Mouse (Mus musculus) thymus, adult 2 months (tissue): Measurements from ENCODE around the gene Nenf. TPM values are rescaled to one million over a fixed set of nuclear protein-coding genes. Genes with fewer than 3 reads are reported as not detected.

Experiments
- DNase-seq: peaks from one replicate; pipeline ENCODE4 v3.0.0; 2021
- H3K27ac ChIP-seq: fragments of 200-500 bp; 2 replicates; pipeline ENCODE4 v1.5.1; 2012; ENCODE audit warnings: low read length, control low read depth; ENCODE audit not compliant: control insufficient read depth, insufficient read depth
- H3K27me3 ChIP-seq: fragments of 200-500 bp; 2 replicates; pipeline ENCODE4 v1.6.1; 2012; ENCODE audit warnings: mild to moderate bottlenecking, low read length, moderate library complexity, mixed read lengths; ENCODE audit not compliant: control insufficient read depth, insufficient read depth
- H3K36me3 ChIP-seq: fragments of 200-500 bp; 2 replicates; pipeline ENCODE4 v1.6.1; 2012; ENCODE audit warnings: mild to moderate bottlenecking, low read length, moderate library complexity; ENCODE audit not compliant: control insufficient read depth, insufficient read depth
- H3K4me1 ChIP-seq: fragments of 200-500 bp; replicated peaks from 2 replicates; pipeline ENCODE4 v1.6.1; 2012; ENCODE audit warnings: low read length; ENCODE audit not compliant: control insufficient read depth, insufficient read depth
- H3K4me3 ChIP-seq: fragments of 200-500 bp; 2 replicates; pipeline ENCODE4 v1.5.1; 2012; ENCODE audit warnings: mild to moderate bottlenecking, low read length, control low read depth, moderate library complexity; ENCODE audit not compliant: control insufficient read depth, insufficient read depth
- CTCF ChIP-seq: fragments of 200-500 bp; IDR thresholded peaks from 2 replicates; pipeline ENCODE4 v1.5.1; 2012; ENCODE audit warnings: mild to moderate bottlenecking, control low read depth, low read length, moderate library complexity, borderline replicate concordance; ENCODE audit not compliant: control insufficient read depth, poor library complexity, insufficient read depth; ENCODE audit errors: extremely low read depth
- POLR2A ChIP-seq: fragments of 200-500 bp; IDR thresholded peaks from 2 replicates; pipeline ENCODE4 v1.6.1; 2012; ENCODE audit warnings: mild to moderate bottlenecking, low read length, control low read depth, moderate library complexity; ENCODE audit not compliant: control insufficient read depth, poor library complexity, insufficient read depth; ENCODE audit errors: extremely low read depth
- WGBS: fragments of 180-500 bp; shearing (Covaris S2); methylation state at CpG from one replicate; pipeline ENCODE4 v1.1.7; 2018; 5-methylcytosine and 5-hydroxymethylcytosine counted together
- polyA plus RNA-seq: library from polyadenylated mRNA; depleted of rRNA; stranded (reverse); fragments of >200 nt; gene quantifications from 2 replicates; pipeline ENCODE4 v1.2.3, GENCODE M21; 2012; rRNA removed

Nenf gene
- 47.1 and 64.5 TPM in 2 replicates for polyA plus RNA-seq

- WGBS, result under 1% methylated on average over 54 of the region's 54 CpGs
- Histone ChIP-seq H3K4me1 (peaks cover 8% of the 10 kb centered on the region), H3K27me3 (no peaks in the 10 kb centered on the region), H3K27ac (no peak within 1 kb of the TSS), H3K36me3 (no peaks in the 10 kb centered on the region), H3K4me3 (peak within 1 kb of the TSS; percentile 61)
- peak; percentile 83 for DNase-seq
- peak; percentile 80 for TF ChIP-seq CTCF
- TF ChIP-seq POLR2A, result peak; percentile 71; the same call in 1 of the 2 replicates
Observed at GRCm38 (mm10) chr1:191317591-191318196, at the start of gene Nenf. Nenf (minus strand) TSS chr1:191318194.

- DNase-seq, result peak; percentile 65
- Histone ChIP-seq H3K4me1 (no peaks in the 10 kb centered on the region), H3K27ac (no peak overlapping the region), H3K27me3 (no peaks in the 10 kb centered on the region), H3K4me3 (no peak overlapping the region), H3K36me3 (peaks cover 68% of the 10 kb centered on the region)
- no peak for TF ChIP-seq POLR2A
- no peak for TF ChIP-seq CTCF
- 87% methylated on average over 4 of the region's 4 CpGs for WGBS
Observed at GRCm38 (mm10) chr1:191364477-191364876, 46.5 kb upstream of the Nenf start.

GRCm38 (mm10) chr1:191362412-191362811, 44.4 kb upstream of the Nenf start:
- no peak overlapping the region for H3K27ac ChIP-seq
- no peak for TF ChIP-seq POLR2A
- TF ChIP-seq CTCF, result no peak
- DNase-seq, result no peak
- no peaks in the 10 kb centered on the region for H3K4me1 ChIP-seq
- H3K27me3 ChIP-seq, result no peaks in the 10 kb centered on the region
- 95% methylated on average over 6 of the region's 6 CpGs for WGBS
- H3K4me3 ChIP-seq, result no peak overlapping the region
- peaks cover 73% of the 10 kb centered on the region for H3K36me3 ChIP-seq

- H3K4me3 ChIP-seq, result no peak overlapping the region
- TF ChIP-seq POLR2A (no peak), CTCF (no peak)
- no peaks in the 10 kb centered on the region for H3K27me3 ChIP-seq
- H3K36me3 ChIP-seq, result peaks cover 89% of the 10 kb centered on the region
- no peak overlapping the region for H3K27ac ChIP-seq
- DNase-seq, result no peak
- WGBS, result 90% methylated on average over 7 of the region's 7 CpGs
- no peaks in the 10 kb centered on the region for H3K4me1 ChIP-seq
Observed at GRCm38 (mm10) chr1:191359478-191359877, 41.5 kb upstream of the Nenf start.

DNA sequence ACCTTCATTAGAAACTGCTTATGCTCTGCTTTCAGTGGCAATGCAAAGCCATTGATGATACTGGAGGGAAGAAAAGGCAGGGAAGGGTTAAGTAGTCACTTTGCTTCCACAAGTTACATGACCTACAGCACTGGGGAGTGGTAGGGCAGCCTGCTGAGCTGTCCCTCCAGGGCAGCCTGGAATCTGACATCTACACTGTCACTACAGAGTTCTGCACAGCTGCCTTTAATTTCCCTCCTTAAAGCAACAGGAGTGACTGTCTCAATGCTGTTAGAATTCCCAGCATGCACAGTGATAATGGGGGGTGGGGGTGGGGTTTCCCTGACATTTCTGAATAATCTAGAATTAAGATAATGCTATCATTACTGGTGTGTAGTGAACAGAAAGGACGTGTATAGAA, 38.9 kb upstream of the Nenf start:
- Histone ChIP-seq H3K4me1 (no peaks in the 10 kb centered on the region), H3K27ac (no peak overlapping the region), H3K36me3 (peaks cover 98% of the 10 kb centered on the region), H3K27me3 (no peaks in the 10 kb centered on the region), H3K4me3 (no peak overlapping the region)
- no peak for DNase-seq
- 90% methylated on average over 1 of the region's 1 CpGs for WGBS
- no peak for TF ChIP-seq POLR2A
- TF ChIP-seq CTCF, result no peak

- 93% methylated on average over 4 of the region's 4 CpGs for WGBS
- Histone ChIP-seq H3K4me3 (no peak overlapping the region), H3K27me3 (no peaks in the 10 kb centered on the region), H3K27ac (no peak overlapping the region), H3K36me3 (peaks cover 94% of the 10 kb centered on the region), H3K4me1 (no peaks in the 10 kb centered on the region)
- no peak for TF ChIP-seq POLR2A
- TF ChIP-seq CTCF, result no peak
- DNase-seq, result no peak
Observed at GRCm38 (mm10) chr1:191353836-191354235, 35.8 kb upstream of the Nenf start.

- Histone ChIP-seq H3K4me3 (no peak overlapping the region), H3K4me1 (no peaks in the 10 kb centered on the region), H3K27ac (no peak overlapping the region), H3K27me3 (no peaks in the 10 kb centered on the region), H3K36me3 (peaks cover 85% of the 10 kb centered on the region)
- WGBS, result 74% methylated on average over 14 of the region's 14 CpGs
- DNase-seq, result peak; percentile 26
- TF ChIP-seq POLR2A, result no peak
Observed at GRCm38 (mm10) chr1:191352786-191353488, 34.9 kb upstream of the Nenf start.
